Mouse (Mus musculus) spleen, adult 2 months (tissue): Measurements from ENCODE around the gene Pde9a.

Experiments
- CTCF ChIP-seq: fragments of 200-500 bp; IDR thresholded peaks from 2 replicates; pipeline ENCODE4 v1.5.1; 2011; ENCODE audit warnings: mild to moderate bottlenecking, inconsistent platforms; ENCODE audit not compliant: insufficient read depth, insufficient read length, insufficient replicate concordance; ENCODE audit errors: extremely low read depth
- POLR2A ChIP-seq: fragments of 200-500 bp; IDR thresholded peaks from 2 replicates; pipeline ENCODE4 v1.6.1; 2011; ENCODE audit warnings: low read depth, low read length, inconsistent platforms

DNA sequence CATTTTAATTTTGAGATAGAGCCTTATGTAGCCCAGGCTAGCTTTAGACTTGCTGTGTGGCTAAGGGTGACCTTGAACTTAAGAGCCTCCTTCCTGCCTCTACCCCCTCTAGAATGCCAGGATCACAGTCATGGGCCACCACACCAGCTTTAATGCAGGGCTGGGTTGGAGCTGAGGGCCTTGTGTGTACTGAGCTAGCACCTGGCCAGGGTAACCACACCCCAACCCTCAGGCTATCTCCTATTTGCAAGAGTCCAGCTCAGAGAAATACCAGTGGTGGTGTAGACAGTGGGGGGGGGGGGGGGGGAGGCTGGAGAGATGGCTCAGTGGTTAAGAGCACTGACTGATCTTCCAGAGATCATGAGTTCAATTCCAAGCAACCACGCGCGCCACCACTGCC, 139.8 kb downstream of the Pde9a start:
- TF ChIP-seq CTCF, result no peak
- TF ChIP-seq POLR2A, result no peak
